Mouse (Mus musculus) embryonic facial prominence, embryonic 11.5 days (tissue): ENCODE data around the gene Tnxb. TPM values are rescaled to one million over a fixed set of nuclear protein-coding genes. Genes with fewer than 3 reads are reported as not detected.

ENCODE experiments used
- ATAC-seq: fragments of 200-750 bp; cut with Nextera tagmentation; replicated peaks from 2 replicates; pipeline ENCODE4 v1.8.0; 2017; ENCODE audit warnings: low read depth; ENCODE audit not compliant: insufficient number of reproducible peaks, low FRiP score, low TSS enrichment
- DNase-seq: peaks from one replicate; pipeline ENCODE4 v3.0.0-alpha.2; 2015; ENCODE audit warnings: low spot score
- H3K27ac ChIP-seq: fragments of 300-500 bp; sonication (generic); replicated peaks from 2 replicates; pipeline ENCODE4 v1.5.1; 2014; ENCODE audit warnings: mild to moderate bottlenecking, low read depth, low read length, control low read depth
- H3K27me3 ChIP-seq: fragments of 300-500 bp; sonication (generic); 2 replicates; pipeline ENCODE4 v1.6.1; 2014; ENCODE audit warnings: mild to moderate bottlenecking, low read length, moderate library complexity, mixed read lengths; ENCODE audit not compliant: control insufficient read depth, insufficient read depth
- H3K36me3 ChIP-seq: fragments of 300-500 bp; sonication (generic); replicated peaks from 2 replicates; pipeline ENCODE4 v1.6.1; 2014; ENCODE audit warnings: low read depth, mild to moderate bottlenecking, low read length, moderate library complexity, mixed read lengths; ENCODE audit not compliant: control insufficient read depth, insufficient read depth
- H3K4me1 ChIP-seq: fragments of 300-500 bp; sonication (generic); 2 replicates; pipeline ENCODE4 v1.6.1; 2014; ENCODE audit warnings: low read length, mixed read lengths; ENCODE audit not compliant: control insufficient read depth, insufficient read depth
- H3K4me2 ChIP-seq: fragments of 300-500 bp; sonication (generic); 2 replicates; pipeline ENCODE4 v1.6.1; 2014; ENCODE audit warnings: low read depth, mild to moderate bottlenecking, control low read depth, low read length, moderate library complexity
- H3K4me3 ChIP-seq: fragments of 300-500 bp; sonication (generic); 2 replicates; pipeline ENCODE4 v1.5.1; 2014; ENCODE audit warnings: low read depth, low read length, control low read depth
- H3K9ac ChIP-seq: fragments of 300-500 bp; sonication (generic); replicated peaks from 2 replicates; pipeline ENCODE4 v1.6.1; 2014; ENCODE audit warnings: mild to moderate bottlenecking, control low read depth, low read length
- H3K9me3 ChIP-seq: fragments of 300-500 bp; sonication (generic); replicated peaks from 2 replicates; pipeline ENCODE4 v1.6.1; 2016; ENCODE audit warnings: mild to moderate bottlenecking, low read length, inconsistent platforms, mixed read lengths; ENCODE audit not compliant: control insufficient read depth
- WGBS: fragments of 180-500 bp; shearing (Covaris S2); extraction: QIAGEN DNeasy Blood & Tissue Kit; methylation state at CpG from one replicate; pipeline ENCODE4 v1.1.7; 2014; 5-methylcytosine and 5-hydroxymethylcytosine counted together
- polyA plus RNA-seq: library from polyadenylated mRNA; unstranded; fragments of >200 nt; fragmentation: Nextera tagmentation; extraction: Ambion mirVana; gene quantifications from 2 replicates; pipeline ENCODE4 v1.2.1, GENCODE M21; 2014

Gene Tnxb
- polyA plus RNA-seq, 1 experiment from 2014 or later = not detected

DNA sequence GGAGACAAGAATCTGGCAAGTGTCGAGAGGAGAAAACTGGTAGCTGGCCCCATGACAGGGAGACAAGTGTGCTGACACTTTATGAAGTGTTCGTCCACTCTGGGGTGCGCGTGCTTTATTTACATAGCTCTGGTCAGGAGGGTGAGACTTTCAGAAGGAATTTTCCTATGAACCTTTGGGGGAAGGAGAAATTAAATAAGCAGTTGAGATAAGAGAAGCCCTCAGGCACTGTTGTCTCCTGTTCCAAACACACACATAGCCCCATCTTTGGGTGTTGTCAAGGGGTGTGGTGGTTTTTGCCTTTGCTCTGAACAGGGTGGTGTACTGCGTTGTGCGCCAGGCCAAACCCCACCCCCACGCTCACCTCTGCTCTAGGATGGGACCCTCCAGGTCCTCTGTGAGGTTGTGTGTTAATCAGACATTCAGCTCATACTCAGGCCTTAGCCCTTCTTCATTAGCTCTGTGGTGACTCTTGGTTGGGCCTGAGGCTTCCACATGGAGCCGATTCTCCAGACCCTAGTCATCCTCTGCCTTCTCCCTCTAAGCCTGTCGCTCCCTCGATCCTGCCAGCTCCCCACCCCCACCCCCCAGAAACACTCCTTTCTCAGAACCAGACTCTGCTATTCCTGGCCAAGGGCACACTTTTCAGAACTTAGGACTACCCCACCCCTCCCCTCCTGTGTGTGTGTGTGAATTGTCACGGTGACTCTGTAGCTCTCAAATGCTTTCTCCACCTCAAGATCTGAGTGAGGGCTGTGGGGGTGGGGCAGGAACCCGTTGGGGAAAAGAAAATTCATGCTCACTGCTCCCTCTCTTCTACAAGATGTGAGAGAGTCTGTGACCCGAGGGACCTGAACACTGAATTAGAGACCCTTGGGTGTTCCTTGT lies 5.1 kb downstream of the Tnxb start:
- ATAC-seq (no peak), DNase-seq (no peak)
- WGBS = 76% methylated on average over 13 of the region's 13 CpGs
- Histone ChIP-seq H3K36me3 (no peaks in the 10 kb centered on the region), H3K27ac (no peak overlapping the region), H3K9ac (no peak overlapping the region), H3K9me3 (no peaks in the 10 kb centered on the region), H3K4me2 (no peak overlapping the region), H3K4me1 (peaks cover 9% of the 10 kb centered on the region), H3K27me3 (peaks cover 34% of the 10 kb centered on the region), H3K4me3 (no peak overlapping the region)

DNA sequence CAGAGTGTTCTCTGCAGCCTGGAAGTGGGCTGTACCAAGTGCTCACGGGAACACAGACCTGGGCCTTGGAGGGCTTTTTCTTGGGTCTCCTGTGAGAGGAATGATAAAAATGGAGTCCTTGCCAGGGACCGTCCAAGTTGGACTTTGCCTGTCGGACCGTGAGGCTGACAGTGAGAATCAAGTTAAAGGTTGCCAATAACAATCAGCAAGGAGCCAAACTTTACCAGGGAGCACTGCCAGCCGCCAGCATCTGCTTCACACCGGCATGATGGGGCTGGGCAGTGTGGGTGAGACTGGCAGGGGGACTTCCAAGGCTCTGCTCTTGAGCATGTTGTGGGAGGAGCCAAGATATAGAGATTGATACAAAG lies 5.7 kb downstream of the Tnxb start:
- no peak overlapping the region for H3K4me2 ChIP-seq
- no peak for DNase-seq
- H3K36me3 ChIP-seq = no peaks in the 10 kb centered on the region
- ATAC-seq = no peak
- H3K27me3 ChIP-seq = peaks cover 28% of the 10 kb centered on the region
- H3K9ac ChIP-seq = no peak overlapping the region
- peaks cover 7% of the 10 kb centered on the region for H3K4me1 ChIP-seq
- no peaks in the 10 kb centered on the region for H3K9me3 ChIP-seq
- 82% methylated on average over 6 of the region's 6 CpGs for WGBS
- no peak overlapping the region for H3K4me3 ChIP-seq
- no peak overlapping the region for H3K27ac ChIP-seq

DNA sequence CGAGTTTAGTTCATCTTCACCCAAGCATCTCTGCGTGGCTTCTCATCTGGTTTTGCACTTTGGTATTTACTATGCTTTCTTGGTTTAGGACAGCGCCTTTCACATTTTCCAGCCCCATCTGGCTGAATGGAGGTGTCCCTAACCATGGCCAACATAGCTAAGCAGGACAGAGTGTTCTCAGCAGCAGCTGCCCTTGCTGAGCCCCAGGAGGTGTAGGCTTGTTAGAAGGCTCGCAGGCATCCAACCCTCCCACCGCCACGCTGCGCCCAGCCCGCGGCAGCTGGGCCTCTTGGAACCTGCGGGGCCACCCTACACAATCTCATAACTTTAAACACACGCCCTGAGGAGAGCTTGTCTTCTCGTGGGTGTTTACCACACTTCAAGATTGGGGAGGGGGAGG lies 6.3 kb downstream of the Tnxb start:
- H3K9ac ChIP-seq = no peak overlapping the region
- DNase-seq (no peak), ATAC-seq (no peak)
- peaks cover 4% of the 10 kb centered on the region for H3K4me1 ChIP-seq
- H3K4me3 ChIP-seq = no peak overlapping the region
- H3K9me3 ChIP-seq = no peaks in the 10 kb centered on the region
- H3K4me2 ChIP-seq = no peak overlapping the region
- H3K27me3 ChIP-seq = peaks cover 22% of the 10 kb centered on the region
- no peak overlapping the region for H3K27ac ChIP-seq
- H3K36me3 ChIP-seq = no peaks in the 10 kb centered on the region
- 78% methylated on average over 12 of the region's 12 CpGs for WGBS

DNA sequence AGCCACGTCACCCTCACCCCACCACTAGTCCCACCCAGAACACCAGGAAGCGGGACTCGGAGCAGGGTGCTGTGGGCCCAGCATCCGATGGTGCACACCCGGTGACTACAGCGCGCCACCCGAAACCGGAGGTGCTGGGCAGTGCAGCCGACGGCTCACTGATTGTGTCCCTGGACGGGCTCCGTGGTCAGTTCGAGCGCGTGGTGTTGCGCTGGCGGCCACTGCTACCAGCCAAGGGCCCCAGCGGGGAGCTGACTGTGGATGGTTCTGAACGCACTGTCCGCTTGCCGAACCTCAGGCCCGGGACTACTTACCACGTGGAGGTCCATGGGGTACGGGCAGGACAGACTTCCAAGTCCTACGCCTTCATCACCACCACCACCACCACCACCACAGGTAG lies 9.9 kb downstream of the Tnxb start:
- Histone ChIP-seq H3K27ac (no peak overlapping the region), H3K36me3 (no peaks in the 10 kb centered on the region), H3K9ac (no peak overlapping the region), H3K4me2 (no peak overlapping the region), H3K4me3 (no peak overlapping the region), H3K9me3 (no peaks in the 10 kb centered on the region), H3K27me3 (no peaks in the 10 kb centered on the region), H3K4me1 (no peaks in the 10 kb centered on the region)
- WGBS = 72% methylated on average over 25 of the region's 26 CpGs
- no peak for DNase-seq
- no peak for ATAC-seq

DNA sequence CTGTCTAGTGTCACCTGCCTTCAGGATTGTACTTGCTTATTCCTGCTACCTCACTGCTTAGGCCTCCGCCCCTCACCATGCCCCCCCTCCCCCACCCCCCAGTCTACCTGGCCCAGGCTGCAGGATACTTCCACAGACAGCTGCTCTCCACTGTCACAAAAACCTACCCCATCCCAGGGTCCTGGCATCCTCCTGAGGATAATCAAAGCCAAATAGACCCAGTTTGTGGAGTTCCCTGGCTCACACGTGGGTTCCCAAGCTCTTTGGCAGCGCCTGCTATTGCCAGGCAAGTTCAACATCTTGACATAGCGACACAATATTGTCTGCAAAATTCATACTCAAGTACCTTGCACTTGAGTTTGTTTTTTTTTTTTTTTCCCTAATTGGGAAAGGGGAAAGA lies 10.3 kb downstream of the Tnxb start:
- H3K36me3 ChIP-seq = no peaks in the 10 kb centered on the region
- no peaks in the 10 kb centered on the region for H3K27me3 ChIP-seq
- no peaks in the 10 kb centered on the region for H3K9me3 ChIP-seq
- no peak overlapping the region for H3K27ac ChIP-seq
- no peak overlapping the region for H3K4me3 ChIP-seq
- no peak overlapping the region for H3K4me2 ChIP-seq
- WGBS = 83% methylated on average over 4 of the region's 4 CpGs
- ATAC-seq (no peak), DNase-seq (no peak)
- H3K4me1 ChIP-seq = no peaks in the 10 kb centered on the region
- H3K9ac ChIP-seq = no peak overlapping the region

DNA sequence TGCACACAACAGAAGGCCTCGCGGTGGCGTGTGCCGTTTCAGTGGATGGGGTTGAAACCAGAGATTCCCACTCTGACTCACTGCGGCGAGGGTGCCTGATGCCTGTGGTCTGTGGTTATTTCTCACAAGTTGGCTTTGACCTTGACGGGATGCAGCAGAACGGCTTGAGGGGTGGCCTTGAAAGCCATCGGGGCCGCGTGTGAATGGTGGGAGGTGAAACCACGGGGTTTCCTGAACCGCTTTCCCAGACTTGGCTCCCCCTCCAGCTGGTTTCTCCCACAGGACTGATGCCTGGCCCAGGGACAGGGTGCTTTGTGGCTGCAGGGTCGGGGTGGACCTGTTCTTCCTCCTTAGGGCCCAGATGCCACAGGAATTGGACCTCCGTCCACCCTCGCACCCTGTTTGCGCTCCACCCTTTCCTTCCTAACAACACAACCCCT lies 10.8 kb downstream of the Tnxb start:
- no peak for ATAC-seq
- WGBS = 78% methylated on average over 17 of the region's 17 CpGs

DNA sequence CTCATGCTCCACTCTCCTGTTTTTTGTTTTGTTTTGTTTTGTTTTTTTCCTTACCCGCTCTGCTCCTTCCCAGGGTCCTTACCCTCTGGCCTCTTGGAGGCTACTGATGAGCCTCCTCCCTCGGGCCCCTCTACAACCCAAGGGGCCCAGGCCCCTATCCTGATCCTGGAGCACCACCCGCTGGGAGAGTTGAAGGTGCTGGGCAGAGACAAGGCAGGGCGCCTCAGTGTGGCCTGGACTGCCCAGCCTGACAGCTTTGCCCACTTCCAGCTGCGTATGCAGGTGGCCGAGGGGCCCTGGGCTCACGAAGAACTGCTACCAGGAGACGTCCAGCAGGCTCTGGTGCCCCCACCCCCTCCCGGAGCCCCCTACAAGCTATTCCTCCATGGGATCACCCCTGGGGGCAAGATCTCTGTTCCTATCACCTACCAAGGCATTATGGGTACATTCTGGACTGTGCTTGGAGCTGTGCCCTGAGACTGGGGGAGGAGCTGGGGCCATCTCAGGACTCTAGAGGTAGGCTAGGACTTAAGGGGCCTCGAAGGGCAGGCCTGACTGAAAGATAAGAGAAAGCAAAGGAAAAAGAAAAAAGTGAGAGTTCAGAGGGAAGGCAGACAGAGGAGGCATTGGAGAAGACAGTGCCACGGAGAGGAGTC lies 11.7 kb downstream of the Tnxb start:
- no peak overlapping the region for H3K4me3 ChIP-seq
- no peak for DNase-seq
- no peak overlapping the region for H3K4me2 ChIP-seq
- no peak overlapping the region for H3K9ac ChIP-seq
- no peaks in the 10 kb centered on the region for H3K4me1 ChIP-seq
- H3K27ac ChIP-seq = no peak overlapping the region
- H3K27me3 ChIP-seq = no peaks in the 10 kb centered on the region
- WGBS = 73% methylated on average over 11 of the region's 11 CpGs
- H3K36me3 ChIP-seq = no peaks in the 10 kb centered on the region
- no peaks in the 10 kb centered on the region for H3K9me3 ChIP-seq
- no peak for ATAC-seq

More for the DNA sequence above, 10.8 kb downstream of the Tnxb start:
- no peaks in the 10 kb centered on the region for H3K36me3 ChIP-seq
- no peak overlapping the region for H3K9ac ChIP-seq
- H3K4me1 ChIP-seq = no peaks in the 10 kb centered on the region
- H3K4me3 ChIP-seq = no peak overlapping the region
- H3K4me2 ChIP-seq = no peak overlapping the region
- H3K9me3 ChIP-seq = no peaks in the 10 kb centered on the region
- no peaks in the 10 kb centered on the region for H3K27me3 ChIP-seq
- no peak overlapping the region for H3K27ac ChIP-seq
- no peak for DNase-seq

DNA sequence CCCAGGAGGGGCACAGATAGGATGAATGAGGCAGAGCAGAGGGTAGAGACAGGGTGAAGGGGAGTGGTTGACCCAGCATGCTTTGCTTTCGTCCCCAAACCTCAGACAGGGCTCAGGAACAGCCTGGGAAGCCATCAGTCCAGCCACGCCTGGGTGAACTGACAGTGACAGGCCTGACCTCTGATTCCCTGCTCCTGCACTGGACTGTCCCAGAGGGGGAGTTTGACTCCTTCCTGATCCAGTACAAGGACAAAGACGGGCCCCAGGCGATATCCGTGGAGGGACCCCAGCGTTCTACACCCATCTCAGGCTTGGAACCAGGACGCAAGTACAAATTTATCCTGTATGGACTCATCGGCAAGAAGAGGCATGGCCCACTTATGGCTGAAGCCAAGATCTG lies 12.8 kb downstream of the Tnxb start:
- no peak overlapping the region for H3K9ac ChIP-seq
- DNase-seq (no peak), ATAC-seq (no peak)
- no peaks in the 10 kb centered on the region for H3K27me3 ChIP-seq
- no peaks in the 10 kb centered on the region for H3K36me3 ChIP-seq
- H3K4me3 ChIP-seq = no peak overlapping the region
- H3K4me1 ChIP-seq = no peaks in the 10 kb centered on the region
- H3K27ac ChIP-seq = no peak overlapping the region
- WGBS = 73% methylated on average over 8 of the region's 8 CpGs
- H3K4me2 ChIP-seq = no peak overlapping the region
- no peaks in the 10 kb centered on the region for H3K9me3 ChIP-seq
